Mouse (Mus musculus) ES-E14 (cell line): ENCODE data around the gene Btbd16. TPM values are rescaled to one million over a fixed set of nuclear protein-coding genes. Genes with fewer than 3 reads are reported as not detected.

Source experiments
- DNase-seq: peaks from one replicate; pipeline ENCODE4 v3.0.0-alpha.2; 2013; ENCODE audit warnings: low read depth, low spot score
- H3K27ac ChIP-seq: 2 replicates; pipeline ENCODE4 v1.5.1; 2012; ENCODE audit warnings: low read depth, mild to moderate bottlenecking, low read length, moderate library complexity, mixed read lengths; ENCODE audit not compliant: poor library complexity, insufficient read depth, severe bottlenecking
- H3K36me3 ChIP-seq: 2 replicates; pipeline ENCODE4 v1.6.1; 2012; ENCODE audit warnings: mild to moderate bottlenecking, low read length, moderate library complexity, mixed read lengths; ENCODE audit not compliant: control insufficient read depth, poor library complexity, insufficient read depth, severe bottlenecking
- H3K4me1 ChIP-seq, 2 experiments: fragments of 150-350 bp in 1 of 2; sonication (generic) in 1 of 2; 2 replicates each; pipeline ENCODE4 v1.6.1; 2012; ENCODE audit warnings: low read length in 2 of 2, mild to moderate bottlenecking in 1 of 2, mixed read lengths in 1 of 2; ENCODE audit not compliant: control insufficient read depth in 2 of 2, insufficient read depth in 2 of 2, poor library complexity in 1 of 2
- H3K4me3 ChIP-seq, 2 experiments: fragments of 150-350 bp in 1 of 2; sonication (generic) in 1 of 2; 2 replicates each; pipeline ENCODE4 v1.5.1; 2012; ENCODE audit warnings: low read length in 2 of 2, low read depth in 1 of 2, mild to moderate bottlenecking in 1 of 2, mixed read lengths in 1 of 2; ENCODE audit not compliant: insufficient read depth in 1 of 2, poor library complexity in 1 of 2, severe bottlenecking in 1 of 2
- H3K9ac ChIP-seq: 2 replicates; pipeline ENCODE4 v1.6.1; 2012; ENCODE audit warnings: low read depth, mild to moderate bottlenecking, low read length, mixed read lengths; ENCODE audit not compliant: poor library complexity, insufficient read depth, severe bottlenecking
- H3K9me3 ChIP-seq: fragments of 150-350 bp; sonication (generic); 2 replicates; pipeline ENCODE4 v1.6.1; 2012; ENCODE audit warnings: low read depth, mild to moderate bottlenecking, low read length; ENCODE audit not compliant: control insufficient read depth, insufficient read depth
- CHD2 ChIP-seq: IDR thresholded peaks from 2 replicates; pipeline ENCODE4 v1.6.1; 2014; ENCODE audit warnings: mild to moderate bottlenecking, low read depth, low read length, inconsistent platforms
- HCFC1 ChIP-seq: IDR thresholded peaks from 2 replicates; pipeline ENCODE4 v1.6.1; 2012; ENCODE audit warnings: low read length, inconsistent platforms, borderline replicate concordance; ENCODE audit not compliant: insufficient read depth
- MAFK ChIP-seq: IDR thresholded peaks from 2 replicates; pipeline ENCODE4 v1.6.1; 2014; ENCODE audit warnings: mild to moderate bottlenecking, low read depth, low read length, inconsistent platforms; ENCODE audit not compliant: insufficient read depth
- ZC3H11A ChIP-seq: IDR thresholded peaks from 2 replicates; pipeline ENCODE4 v1.6.1; 2012; ENCODE audit warnings: low read depth, mild to moderate bottlenecking, inconsistent platforms, low read length, borderline replicate concordance
- ZNF384 ChIP-seq: IDR thresholded peaks from 2 replicates; pipeline ENCODE4 v1.6.1; 2012; ENCODE audit warnings: low read depth, low read length, inconsistent platforms
- in situ Hi-C, 2 experiments: fragments of 600-800 bp; cut with MboI; formaldehyde crosslinking; loops; one replicate each; pipeline ENCODE4 v1.15.1; 2025; ENCODE audit warnings: low sequenced_read_pairs in 2 of 2, inconsistent platforms in 1 of 2; ENCODE audit not compliant: unreplicated experiment in 2 of 2
- total RNA-seq: library from RNA; depleted of rRNA; stranded (reverse); fragments of 300-350 nt; gene quantifications from 2 replicates; pipeline ENCODE4 v1.2.3, GENCODE M21; 2012

The Btbd16 gene
- total RNA-seq, 1 experiment: 0.09 TPM

DNA sequence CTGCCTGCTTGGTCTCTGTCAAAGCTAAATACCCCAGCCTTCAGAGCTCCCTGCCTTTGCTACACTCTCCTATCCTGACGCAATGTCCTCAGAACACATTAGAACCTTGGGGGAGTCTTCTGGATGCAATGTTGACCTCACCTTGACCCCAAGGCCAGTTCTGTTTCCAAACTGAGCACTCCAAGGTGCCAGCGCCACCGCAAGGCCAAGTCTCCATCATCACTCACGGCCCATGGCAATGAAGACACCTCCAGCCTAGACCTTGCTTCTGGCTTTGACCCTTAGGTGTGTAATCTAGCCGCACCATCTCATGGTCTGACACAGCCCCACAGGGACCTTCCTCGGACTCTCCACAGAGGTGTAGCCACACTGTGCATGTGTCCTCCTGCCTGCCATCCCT is 23.7 kb downstream of the Btbd16 start:
- Histone ChIP-seq H3K36me3 (no peaks in the 10 kb centered on the region), H3K9me3 (no peaks in the 10 kb centered on the region)
- in situ Hi-C loops: no loop called here

DNA sequence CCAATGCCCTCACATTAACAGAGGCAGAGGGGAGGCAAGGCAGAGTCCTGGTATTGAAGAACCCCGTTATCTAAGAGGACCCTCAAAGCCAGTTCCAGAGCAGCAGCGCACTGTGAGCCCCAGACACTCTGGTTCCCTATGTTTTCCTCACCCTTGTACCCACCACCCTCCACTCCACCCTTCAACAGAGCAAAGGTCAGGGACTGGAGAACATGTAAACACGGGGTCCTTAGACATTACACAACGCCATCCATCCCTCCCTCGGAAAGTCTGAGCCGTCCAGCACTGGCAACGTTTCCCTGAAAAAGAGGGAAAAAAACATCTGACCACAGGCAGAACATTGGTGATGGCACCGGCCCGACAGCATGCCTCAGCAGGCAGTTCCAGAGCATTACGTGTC is 25.5 kb downstream of the Btbd16 start:
- in situ Hi-C loops: no loop called here
- Histone ChIP-seq H3K9ac (no peak overlapping the region), H3K36me3 (no peaks in the 10 kb centered on the region), H3K9me3 (no peaks in the 10 kb centered on the region), H3K27ac (no peak overlapping the region), H3K4me1 (peaks cover 0 to 7% of the 10 kb centered on the region in 2 experiments; a peak in 2 of 4 replicates), H3K4me3 (no peak overlapping the region)
- DNase-seq: no peak
- TF ChIP-seq ZC3H11A (no peak), ZNF384 (no peak), MAFK (no peak), CHD2 (no peak), HCFC1 (no peak)

More for the DNA sequence above, 23.7 kb downstream of the Btbd16 start:
- Histone ChIP-seq H3K27ac (no peak overlapping the region), H3K4me1 (peaks cover 0 to 7% of the 10 kb centered on the region in 2 experiments; a peak in 2 of 4 replicates), H3K9ac (no peak overlapping the region), H3K4me3 (no peak overlapping the region)
- no peak for TF ChIP-seq ZC3H11A
- TF ChIP-seq ZNF384: no peak
- no peak for TF ChIP-seq HCFC1
- no peak for TF ChIP-seq CHD2
- no peak for TF ChIP-seq MAFK
- no peak for DNase-seq

DNA sequence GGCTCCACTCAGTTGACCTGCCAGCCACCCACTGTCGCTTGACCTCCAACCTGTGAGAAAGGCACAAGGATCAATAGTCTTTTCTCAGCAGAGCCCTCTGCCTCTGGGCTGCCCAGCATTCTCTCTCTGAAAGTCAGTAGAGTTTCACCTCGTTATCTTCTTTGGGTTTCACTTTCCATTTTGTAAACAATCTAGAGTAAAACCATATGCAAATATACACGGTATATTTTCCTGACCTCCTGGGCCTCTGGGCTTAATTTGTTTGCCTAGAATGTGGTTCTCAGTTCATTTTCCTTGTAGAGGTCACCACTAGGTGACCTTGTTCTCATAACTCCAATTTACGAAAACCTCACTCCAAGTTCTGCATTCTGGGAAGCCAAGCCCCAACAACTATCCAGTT is 26.8 kb downstream of the Btbd16 start:
- H3K9ac ChIP-seq: no peak overlapping the region
- H3K4me3 ChIP-seq: no peak overlapping the region
- TF ChIP-seq MAFK (no peak), HCFC1 (no peak), ZC3H11A (no peak), CHD2 (no peak), ZNF384 (no peak)
- DNase-seq: no peak
- no peaks in the 10 kb centered on the region for H3K36me3 ChIP-seq
- in situ Hi-C loops: no loop called here
- H3K9me3 ChIP-seq: no peaks in the 10 kb centered on the region
- H3K4me1 ChIP-seq: peaks cover 0 to 7% of the 10 kb centered on the region in 2 experiments; a peak in 2 of 4 replicates
- H3K27ac ChIP-seq: no peak overlapping the region

DNA sequence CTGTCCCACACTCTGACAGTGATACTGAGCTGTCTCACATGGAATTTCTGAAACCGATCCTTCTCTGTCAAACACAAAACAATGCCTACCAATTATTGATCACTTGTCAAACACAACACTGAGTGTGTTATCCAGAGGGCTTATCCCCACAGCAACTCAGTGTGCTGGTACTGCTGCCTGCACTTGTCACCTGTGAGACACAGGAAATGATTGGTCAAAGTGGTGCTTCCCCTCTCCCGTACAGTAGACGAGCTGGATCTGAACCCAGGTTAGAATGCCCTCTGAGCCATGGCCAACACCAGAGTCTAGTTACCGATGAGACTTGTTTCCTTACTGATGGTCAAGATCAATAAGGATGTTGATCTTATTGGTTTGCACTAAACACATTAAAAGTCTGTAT is 27.9 kb downstream of the Btbd16 start:
- in situ Hi-C loops: no loop called here
- TF ChIP-seq ZNF384 (no peak), MAFK (no peak), ZC3H11A (no peak), CHD2 (no peak), HCFC1 (no peak)
- no peaks in the 10 kb centered on the region for H3K36me3 ChIP-seq
- H3K9me3 ChIP-seq: no peaks in the 10 kb centered on the region
- no peak overlapping the region for H3K27ac ChIP-seq
- no peak overlapping the region for H3K4me3 ChIP-seq
- H3K4me1 ChIP-seq: peaks cover 0 to 3% of the 10 kb centered on the region in 2 experiments; a peak in 2 of 4 replicates
- no peak overlapping the region for H3K9ac ChIP-seq
- DNase-seq: no peak

DNA sequence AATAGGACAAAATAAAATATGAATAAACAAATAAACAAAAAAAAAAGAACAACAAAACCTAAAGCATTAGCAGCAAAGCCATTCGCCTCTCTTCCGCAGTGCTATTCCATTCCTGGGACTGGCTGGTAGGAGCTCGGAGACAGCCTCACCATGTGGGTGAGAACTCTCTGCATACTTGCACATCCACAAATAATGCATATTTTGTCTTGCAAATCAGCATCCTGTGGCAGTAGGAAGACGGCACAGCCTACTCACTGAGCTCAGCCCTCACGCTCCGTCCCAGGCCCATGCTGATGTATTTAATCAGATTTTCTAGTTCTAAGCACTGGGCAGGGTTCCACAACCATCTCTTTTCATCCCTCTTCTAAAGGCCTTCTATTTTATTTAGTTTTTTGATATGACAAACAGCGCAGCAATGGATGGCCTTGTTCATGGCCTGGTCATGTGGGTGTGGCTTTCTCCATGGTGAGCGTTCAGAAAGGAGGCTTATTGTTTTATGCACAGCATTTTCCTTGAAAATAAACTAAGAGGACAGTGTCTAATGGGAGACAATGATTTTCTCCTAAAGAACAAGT is 29.5 kb downstream of the Btbd16 start:
- Histone ChIP-seq H3K9ac (no peak overlapping the region), H3K4me1 (0 out of 4 replicates have a peak, but pooled peaks cover 0 to 3% of the 10 kb centered on the region in 2 experiments), H3K4me3 (no peak overlapping the region), H3K36me3 (no peaks in the 10 kb centered on the region), H3K9me3 (no peaks in the 10 kb centered on the region), H3K27ac (no peak overlapping the region)
- no peak for TF ChIP-seq ZC3H11A
- DNase-seq: no peak
- in situ Hi-C loops: no loop called here
